Mouse (Mus musculus): ENCODE data around the gene Mbl2.
"Not testable (repeated sequence)": the region's sequence is repeated elsewhere in the genome, so short reads cannot be mapped to it uniquely, and the experiment has no call there.

The Mbl2 gene

GRCm38 (mm10) chr19:30232691-30233090 lies at the start of gene Mbl2:
Gene Mbl2, plus strand, starts transcription at chr19:30232942.
- H3K27me3 ChIP-seq (ENCODE audit: insufficient read depth, low read length) = 0 out of 2 replicates have a peak, but pooled peaks cover 3% of the 10 kb centered on the region
- TF ChIP-seq NANOG (IDR thresholded peaks at IDR 0.05; ENCODE audit: borderline replicate concordance, low read length) (no peak), CTCF (conservative IDR thresholded peaks at IDR 0.05; ENCODE audit: low read length) (no peak), POU5F1 (IDR thresholded peaks at IDR 0.05; ENCODE audit: borderline replicate concordance, low read length) (no peak)
- no peaks in the 10 kb centered on the region for H3K9me3 ChIP-seq (ENCODE audit: low read length)
- H3K4me3 ChIP-seq (replicated peaks; ENCODE audit: low read length) = no peak within 1 kb of the TSS
- H3K36me3 ChIP-seq (ENCODE audit: insufficient read depth, low read length) = no peaks in the 10 kb centered on the region
- H3K4me1 ChIP-seq (replicated peaks; ENCODE audit: low read depth, low read length) = no peaks in the 10 kb centered on the region

GRCm38 (mm10) chr19:30185536-30185935 lies 47.2 kb upstream of the Mbl2 start:
- peak; percentile 89 for TF ChIP-seq NANOG (IDR thresholded peaks at IDR 0.05; ENCODE audit: borderline replicate concordance, low read length)
- no peak for TF ChIP-seq CTCF (conservative IDR thresholded peaks at IDR 0.05; ENCODE audit: low read length)
- peaks cover 14% of the 10 kb centered on the region for H3K4me1 ChIP-seq (replicated peaks; ENCODE audit: low read depth, low read length)

GRCm38 (mm10) chr19:30187232-30187631 lies 45.5 kb upstream of the Mbl2 start:
- Histone ChIP-seq H3K27me3 (ENCODE audit: insufficient read depth, low read length) (no peaks in the 10 kb centered on the region), H3K9me3 (ENCODE audit: low read length) (peaks cover 43% of the 10 kb centered on the region), H3K36me3 (ENCODE audit: insufficient read depth, low read length) (peaks cover 24% of the 10 kb centered on the region), H3K4me1 (replicated peaks; ENCODE audit: low read depth, low read length) (peaks cover 5% of the 10 kb centered on the region; the same call in 1 of the 2 replicates), H3K4me3 (replicated peaks; ENCODE audit: low read length) (no peak overlapping the region)
- no peak for TF ChIP-seq NANOG (IDR thresholded peaks at IDR 0.05; ENCODE audit: borderline replicate concordance, low read length)
- TF ChIP-seq POU5F1 (IDR thresholded peaks at IDR 0.05; ENCODE audit: borderline replicate concordance, low read length) = no peak
- TF ChIP-seq CTCF (conservative IDR thresholded peaks at IDR 0.05; ENCODE audit: low read length) = no peak

More at GRCm38 (mm10) chr19:30185536-30185935, 47.2 kb upstream of the Mbl2 start:
- Histone ChIP-seq H3K27me3 (ENCODE audit: insufficient read depth, low read length) (no peaks in the 10 kb centered on the region), H3K9me3 (ENCODE audit: low read length) (peaks cover 33% of the 10 kb centered on the region), H3K36me3 (ENCODE audit: insufficient read depth, low read length) (peaks cover 21% of the 10 kb centered on the region), H3K4me3 (replicated peaks; ENCODE audit: low read length) (peak overlapping the region; percentile 81)

- H3K27me3 ChIP-seq (ENCODE audit: insufficient read depth, low read length) = peaks cover 6% of the 10 kb centered on the region; the same call in 1 of the 2 replicates
- peaks cover 16% of the 10 kb centered on the region for H3K9me3 ChIP-seq (ENCODE audit: low read length)
- no peak overlapping the region for H3K4me3 ChIP-seq (replicated peaks; ENCODE audit: low read length)
- no peak for TF ChIP-seq NANOG (IDR thresholded peaks at IDR 0.05; ENCODE audit: borderline replicate concordance, low read length)
- no peak for TF ChIP-seq POU5F1 (IDR thresholded peaks at IDR 0.05; ENCODE audit: borderline replicate concordance, low read length)
- no peak for TF ChIP-seq CTCF (conservative IDR thresholded peaks at IDR 0.05; ENCODE audit: low read length)
- 0 out of 2 replicates have a peak, but pooled peaks cover 3% of the 10 kb centered on the region for H3K36me3 ChIP-seq (ENCODE audit: insufficient read depth, low read length)
- peaks cover 9% of the 10 kb centered on the region for H3K4me1 ChIP-seq (replicated peaks; ENCODE audit: low read depth, low read length)
These were observed 37.7 kb upstream of the Mbl2 start for GRCm38 (mm10) chr19:30194999-30195398.

GRCm38 (mm10) chr19:30202177-30202576 lies 30.6 kb upstream of the Mbl2 start:
- Histone ChIP-seq H3K27me3 (ENCODE audit: insufficient read depth, low read length) (peaks cover 6% of the 10 kb centered on the region; the same call in 1 of the 2 replicates), H3K36me3 (ENCODE audit: insufficient read depth, low read length) (no peaks in the 10 kb centered on the region), H3K4me1 (replicated peaks; ENCODE audit: low read depth, low read length) (no peaks in the 10 kb centered on the region), H3K9me3 (ENCODE audit: low read length) (no peaks in the 10 kb centered on the region), H3K4me3 (replicated peaks; ENCODE audit: low read length) (no peak overlapping the region)
- TF ChIP-seq POU5F1 (IDR thresholded peaks at IDR 0.05; ENCODE audit: borderline replicate concordance, low read length) (no peak), NANOG (IDR thresholded peaks at IDR 0.05; ENCODE audit: borderline replicate concordance, low read length) (no peak), CTCF (conservative IDR thresholded peaks at IDR 0.05; ENCODE audit: low read length) (no peak)

- H3K36me3 ChIP-seq (ENCODE audit: insufficient read depth, low read length) = no peaks in the 10 kb centered on the region
- H3K27me3 ChIP-seq (ENCODE audit: insufficient read depth, low read length) = 0 out of 2 replicates have a peak, but pooled peaks cover 4% of the 10 kb centered on the region
- peak; percentile 88 for TF ChIP-seq CTCF (conservative IDR thresholded peaks at IDR 0.05; ENCODE audit: low read length)
- no peak for TF ChIP-seq POU5F1 (IDR thresholded peaks at IDR 0.05; ENCODE audit: borderline replicate concordance, low read length)
- TF ChIP-seq NANOG (IDR thresholded peaks at IDR 0.05; ENCODE audit: borderline replicate concordance, low read length) = no peak
- H3K4me1 ChIP-seq (replicated peaks; ENCODE audit: low read depth, low read length) = peaks cover 11% of the 10 kb centered on the region
- H3K4me3 ChIP-seq (replicated peaks; ENCODE audit: low read length) = no peak overlapping the region
- H3K9me3 ChIP-seq (ENCODE audit: low read length) = no peaks in the 10 kb centered on the region
These were observed 27.5 kb upstream of the Mbl2 start for GRCm38 (mm10) chr19:30205159-30205816.

- Histone ChIP-seq H3K4me3 (replicated peaks; ENCODE audit: low read length) (no peak overlapping the region), H3K27me3 (ENCODE audit: insufficient read depth, low read length) (0 out of 2 replicates have a peak, but pooled peaks cover 4% of the 10 kb centered on the region), H3K4me1 (replicated peaks; ENCODE audit: low read depth, low read length) (peaks cover 11% of the 10 kb centered on the region), H3K36me3 (ENCODE audit: insufficient read depth, low read length) (no peaks in the 10 kb centered on the region), H3K9me3 (ENCODE audit: low read length) (no peaks in the 10 kb centered on the region)
- TF ChIP-seq NANOG (IDR thresholded peaks at IDR 0.05; ENCODE audit: borderline replicate concordance, low read length) (no peak), POU5F1 (IDR thresholded peaks at IDR 0.05; ENCODE audit: borderline replicate concordance, low read length) (no peak)
These were observed 26.9 kb upstream of the Mbl2 start for GRCm38 (mm10) chr19:30205874-30206273.

- TF ChIP-seq NANOG (IDR thresholded peaks at IDR 0.05; ENCODE audit: borderline replicate concordance, low read length) (no peak), POU5F1 (IDR thresholded peaks at IDR 0.05; ENCODE audit: borderline replicate concordance, low read length) (no peak), CTCF (conservative IDR thresholded peaks at IDR 0.05; ENCODE audit: low read length) (no peak)
These were observed 25.8 kb upstream of the Mbl2 start for GRCm38 (mm10) chr19:30206981-30207380.

GRCm38 (mm10) chr19:30209006-30209405 lies 23.7 kb upstream of the Mbl2 start:
- H3K4me3 ChIP-seq (replicated peaks; ENCODE audit: low read length); H3K36me3 ChIP-seq (ENCODE audit: insufficient read depth, low read length); H3K27me3 ChIP-seq (ENCODE audit: insufficient read depth, low read length); H3K9me3 ChIP-seq (ENCODE audit: low read length): not testable (repeated sequence)
- peaks cover 11% of the 10 kb centered on the region for H3K4me1 ChIP-seq (replicated peaks; ENCODE audit: low read depth, low read length)

More at GRCm38 (mm10) chr19:30206981-30207380, 25.8 kb upstream of the Mbl2 start:
- Histone ChIP-seq H3K4me3 (replicated peaks; ENCODE audit: low read length) (no peak overlapping the region), H3K9me3 (ENCODE audit: low read length) (no peaks in the 10 kb centered on the region), H3K27me3 (ENCODE audit: insufficient read depth, low read length) (0 out of 2 replicates have a peak, but pooled peaks cover 4% of the 10 kb centered on the region), H3K4me1 (replicated peaks; ENCODE audit: low read depth, low read length) (peaks cover 11% of the 10 kb centered on the region), H3K36me3 (ENCODE audit: insufficient read depth, low read length) (no peaks in the 10 kb centered on the region)

All from E14TG2a.4 (cell line).